Mouse (Mus musculus): ENCODE measurements at regions not wholly inside any gene's neighbourhood (a gene's known extent, or its start where the extent isn't known, plus 50 kb on each side); places are given as distances from the start of the nearest gene placed in this dataset.

GRCm38 (mm10) chr3:49842119-49842518 is 85.0 kb upstream of the Pcdh18 start:
- no peak for DNase-seq

GRCm38 (mm10) chr3:49840448-49841156 is 83.5 kb upstream of the Pcdh18 start:
- DNase-seq: peak in 1 of 2 experiments; percentile 6

- peak in 1 of 2 experiments; percentile 27 for DNase-seq
These were observed 57.3 kb upstream of the Pcdh18 start for GRCm38 (mm10) chr3:49814401-49814800.

- no peak for DNase-seq
These were observed 50.6 kb upstream of the Pcdh18 start for GRCm38 (mm10) chr3:49807721-49808120.

- DNase-seq: peak in 1 of 2 experiments; percentile 4
These were observed 50.2 kb upstream of the Pcdh18 start for GRCm38 (mm10) chr3:49807280-49807679.

All from kidney, adult 8-10 months (tissue).